Mouse (Mus musculus) forebrain, embryonic 16.5 days (tissue): Measurements from ENCODE around the gene Akap9. TPM values are rescaled to one million over a fixed set of nuclear protein-coding genes. Genes with fewer than 3 reads are reported as not detected.
"Not testable (repeated sequence)": the region's sequence is repeated elsewhere in the genome, so short reads cannot be mapped to it uniquely, and the experiment has no call there.

Experiments used
- ATAC-seq: fragments of 200-750 bp; cut with Nextera tagmentation; 2 replicates; pipeline ENCODE4 v1.8.0; 2017; ENCODE audit warnings: mild to moderate bottlenecking, moderate library complexity
- H3K27ac ChIP-seq: fragments of 300-500 bp; sonication (generic); 2 replicates; pipeline ENCODE4 v1.5.1; 2014; ENCODE audit warnings: low read length, control low read depth
- H3K27me3 ChIP-seq: fragments of 300-500 bp; sonication (generic); replicated peaks from 2 replicates; pipeline ENCODE4 v1.6.1; 2014; ENCODE audit warnings: low read length; ENCODE audit not compliant: control insufficient read depth, insufficient read depth
- H3K36me3 ChIP-seq: fragments of 300-500 bp; sonication (generic); 2 replicates; pipeline ENCODE4 v1.6.1; 2014; ENCODE audit not compliant: control insufficient read depth, insufficient read depth
- H3K4me1 ChIP-seq: fragments of 300-500 bp; sonication (generic); replicated peaks from 2 replicates; pipeline ENCODE4 v1.6.1; 2014; ENCODE audit warnings: low read length; ENCODE audit not compliant: control insufficient read depth, insufficient read depth
- H3K4me2 ChIP-seq: fragments of 300-500 bp; sonication (generic); 2 replicates; pipeline ENCODE4 v1.6.1; 2014; ENCODE audit warnings: mild to moderate bottlenecking, low read length, control low read depth
- H3K4me3 ChIP-seq: fragments of 300-500 bp; sonication (generic); replicated peaks from 2 replicates; pipeline ENCODE4 v1.5.1; 2014; ENCODE audit warnings: mild to moderate bottlenecking, low read length, control low read depth
- H3K9ac ChIP-seq: fragments of 300-500 bp; sonication (generic); replicated peaks from 2 replicates; pipeline ENCODE4 v1.6.1; 2014; ENCODE audit warnings: low read depth, low read length, control low read depth
- H3K9me3 ChIP-seq: fragments of 300-500 bp; sonication (generic); 2 replicates; pipeline ENCODE4 v1.6.1; 2016; ENCODE audit warnings: low read length; ENCODE audit not compliant: control insufficient read depth
- WGBS: fragments of 180-500 bp; shearing (Covaris S2); extraction: QIAGEN DNeasy Blood & Tissue Kit; methylation state at CpG from one replicate; pipeline ENCODE4 v1.1.7; 2014; 5-methylcytosine and 5-hydroxymethylcytosine counted together
- polyA plus RNA-seq: library from polyadenylated mRNA; unstranded; fragments of >200 nt; fragmentation: Nextera tagmentation; extraction: Ambion mirVana; gene quantifications from 2 replicates; pipeline ENCODE4 v1.2.1, GENCODE M21; 2015

Akap9 gene
- polyA plus RNA-seq, 1 experiment from 2014 or later, result 385 TPM

DNA sequence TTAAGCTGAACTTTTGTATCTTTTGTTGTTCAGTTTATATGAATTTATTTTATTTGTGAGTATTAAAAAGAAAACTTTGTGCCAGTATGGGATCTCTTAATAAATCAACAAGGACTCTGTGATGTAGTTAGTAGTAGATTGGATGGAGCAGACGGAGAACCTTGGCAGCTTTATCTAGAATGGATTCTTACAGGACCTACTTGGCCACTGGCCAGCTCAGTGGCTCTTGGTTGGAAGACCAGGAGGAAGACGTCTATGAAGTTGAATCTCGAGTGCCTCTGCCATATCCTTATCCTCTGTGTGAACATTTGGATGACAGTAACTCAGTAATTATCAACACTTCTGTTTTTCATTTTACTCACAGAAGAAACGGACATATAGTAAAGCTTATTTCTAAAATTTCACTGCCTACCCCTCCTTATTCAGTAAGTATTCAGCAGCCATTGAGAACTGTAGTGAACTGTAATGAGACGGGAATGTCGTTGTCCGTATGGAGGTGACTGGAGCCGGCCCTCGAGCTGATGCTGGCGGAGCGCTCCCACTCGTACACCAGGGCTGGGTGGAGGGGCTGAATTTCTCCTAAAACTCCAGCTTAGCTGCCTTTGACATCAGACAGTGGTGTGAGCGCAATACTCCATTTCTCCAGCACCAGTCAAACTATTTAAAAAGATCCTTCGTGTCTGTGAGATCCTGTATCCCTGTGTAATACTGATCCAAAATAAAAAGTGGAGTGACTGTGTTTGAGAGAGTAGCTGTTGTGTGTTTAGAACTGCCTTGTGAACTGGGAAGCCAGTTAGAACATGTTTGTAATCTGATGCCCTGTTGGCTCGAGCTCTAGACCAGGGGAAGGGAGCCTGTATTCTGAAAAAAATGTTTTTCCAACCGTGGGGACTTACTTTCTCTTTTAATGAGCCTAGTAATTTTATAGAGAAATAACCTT is 96.2 kb downstream of the Akap9 start:
- H3K9ac ChIP-seq, result no peak overlapping the region
- H3K4me1 ChIP-seq, result 0 out of 2 replicates have a peak, but pooled peaks cover 2% of the 10 kb centered on the region
- H3K36me3 ChIP-seq, result peaks cover 10% of the 10 kb centered on the region
- WGBS, result 70% methylated on average over 16 of the region's 16 CpGs
- no peak overlapping the region for H3K4me2 ChIP-seq
- no peak overlapping the region for H3K27ac ChIP-seq
- peak; percentile 23; the same call in 1 of the 2 replicates for ATAC-seq
- H3K9me3 ChIP-seq, result no peaks in the 10 kb centered on the region
- H3K27me3 ChIP-seq, result no peaks in the 10 kb centered on the region
- H3K4me3 ChIP-seq, result no peak overlapping the region

DNA sequence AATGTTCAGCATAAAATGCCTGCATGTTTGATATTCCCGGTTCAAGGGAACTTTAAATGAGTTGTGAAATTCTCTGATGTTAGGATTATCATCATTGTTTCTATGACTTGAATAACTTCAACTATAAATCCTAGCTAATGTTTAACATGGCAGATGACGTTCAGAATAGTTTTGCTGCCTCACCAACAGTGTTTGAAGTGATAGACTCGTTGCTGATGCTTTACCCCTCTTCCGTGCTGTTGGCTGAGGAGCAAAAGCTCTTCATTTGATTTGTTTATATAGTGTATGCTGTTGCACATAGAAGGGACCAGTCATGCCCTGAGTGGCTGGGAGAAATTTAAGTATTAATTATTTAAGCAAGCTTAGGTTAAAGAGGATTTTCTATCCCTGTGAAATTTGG is 96.9 kb downstream of the Akap9 start:
- 0 out of 2 replicates have a peak, but pooled peaks cover 2% of the 10 kb centered on the region for H3K4me1 ChIP-seq
- no peak overlapping the region for H3K27ac ChIP-seq
- no peak for ATAC-seq
- no peaks in the 10 kb centered on the region for H3K27me3 ChIP-seq
- 65% methylated on average over 4 of the region's 4 CpGs for WGBS
- H3K4me2 ChIP-seq, result no peak overlapping the region
- no peak overlapping the region for H3K4me3 ChIP-seq
- H3K9me3 ChIP-seq, result no peaks in the 10 kb centered on the region
- H3K9ac ChIP-seq, result no peak overlapping the region
- H3K36me3 ChIP-seq, result peaks cover 10% of the 10 kb centered on the region

DNA sequence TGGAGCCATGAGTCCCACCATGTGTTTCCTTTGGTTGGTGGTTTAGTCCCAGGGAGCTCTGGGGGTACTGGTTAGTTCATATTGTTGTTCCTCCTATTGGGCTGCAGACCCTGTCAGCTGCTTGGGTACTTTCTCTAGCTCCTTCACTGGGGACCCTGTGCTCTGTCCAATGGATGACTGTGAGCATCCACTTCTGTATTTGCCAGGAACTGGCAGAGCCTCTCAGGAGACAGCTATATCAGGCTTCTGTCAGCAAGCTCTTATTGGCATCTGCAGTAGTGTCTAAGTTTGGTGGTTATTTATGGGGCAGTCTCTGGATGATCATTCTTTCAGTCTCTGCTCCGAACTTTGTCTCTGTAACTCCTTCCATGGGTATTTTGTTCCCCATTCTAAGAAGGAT is 98.5 kb downstream of the Akap9 start:
- peaks cover 15% of the 10 kb centered on the region for H3K36me3 ChIP-seq
- H3K4me1 ChIP-seq, H3K9me3 ChIP-seq, H3K4me3 ChIP-seq, H3K27ac ChIP-seq, H3K4me2 ChIP-seq, H3K27me3 ChIP-seq, ATAC-seq, H3K9ac ChIP-seq: not testable (repeated sequence)
- 91% methylated on average over 1 of the region's 1 CpGs for WGBS

DNA sequence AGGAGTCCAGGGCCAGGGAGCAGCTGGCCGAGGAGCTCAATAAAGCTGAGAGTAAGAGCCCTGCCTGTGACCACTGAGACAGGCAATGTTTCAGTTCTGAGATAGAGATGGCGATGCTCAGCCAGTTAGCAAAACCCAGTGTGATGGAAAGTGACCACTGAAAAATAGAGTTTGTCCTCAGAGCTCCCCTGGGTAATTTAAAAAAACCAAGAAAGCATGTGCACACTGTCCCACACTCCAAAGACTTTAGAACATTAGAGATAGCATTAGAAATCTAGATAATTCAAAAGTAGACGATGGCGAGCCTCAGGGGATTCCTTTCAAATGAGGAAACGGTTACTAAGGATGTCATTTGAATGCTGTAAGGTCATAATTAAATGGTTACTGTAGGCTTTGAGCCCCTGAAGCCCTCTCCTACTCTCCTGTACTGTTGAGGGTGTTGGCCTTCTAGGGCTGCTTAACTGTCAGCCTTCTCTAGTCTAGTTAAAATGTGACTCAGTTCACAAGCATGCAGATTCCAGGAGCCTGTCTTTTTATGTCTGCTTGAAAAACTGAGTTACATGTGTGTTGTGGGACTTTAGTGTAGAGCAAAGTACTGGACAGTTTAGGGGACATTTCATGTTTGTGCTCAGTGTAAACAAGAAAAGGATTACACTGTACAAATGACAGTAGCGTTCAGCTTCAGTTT is 100.8 kb downstream of the Akap9 start:
- Histone ChIP-seq H3K4me2 (no peak overlapping the region), H3K4me3 (no peak overlapping the region), H3K9ac (no peak overlapping the region), H3K9me3 (no peaks in the 10 kb centered on the region), H3K27ac (no peak overlapping the region), H3K27me3 (no peaks in the 10 kb centered on the region), H3K4me1 (no peaks in the 10 kb centered on the region), H3K36me3 (peaks cover 18% of the 10 kb centered on the region)
- ATAC-seq, result no peak
- 92% methylated on average over 6 of the region's 6 CpGs for WGBS

DNA sequence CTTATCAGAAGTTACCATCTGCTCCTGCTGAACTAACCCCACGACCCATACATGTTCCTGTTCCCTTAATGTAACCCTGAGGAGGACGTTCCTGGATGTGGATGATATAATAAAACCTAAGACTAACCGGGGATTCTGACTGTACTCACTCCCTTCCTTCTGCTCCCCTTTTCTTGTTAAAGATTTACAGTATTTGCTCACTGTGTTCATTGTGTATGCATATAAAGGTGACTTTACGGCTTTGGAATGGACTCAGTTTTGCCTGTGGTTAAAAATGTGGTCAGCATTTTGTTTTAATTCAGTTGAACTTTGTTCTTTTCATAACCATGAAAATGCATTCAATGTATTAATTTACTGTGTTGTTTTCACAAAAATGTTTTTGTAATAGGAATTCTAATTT is 104.0 kb downstream of the Akap9 start:
- Histone ChIP-seq H3K36me3 (peaks cover 36% of the 10 kb centered on the region), H3K9me3 (no peaks in the 10 kb centered on the region), H3K4me3 (no peak overlapping the region), H3K27ac (no peak overlapping the region), H3K4me1 (no peaks in the 10 kb centered on the region), H3K9ac (no peak overlapping the region), H3K4me2 (no peak overlapping the region), H3K27me3 (no peaks in the 10 kb centered on the region)
- ATAC-seq, result no peak
- WGBS, result 90% methylated on average over 4 of the region's 4 CpGs

DNA sequence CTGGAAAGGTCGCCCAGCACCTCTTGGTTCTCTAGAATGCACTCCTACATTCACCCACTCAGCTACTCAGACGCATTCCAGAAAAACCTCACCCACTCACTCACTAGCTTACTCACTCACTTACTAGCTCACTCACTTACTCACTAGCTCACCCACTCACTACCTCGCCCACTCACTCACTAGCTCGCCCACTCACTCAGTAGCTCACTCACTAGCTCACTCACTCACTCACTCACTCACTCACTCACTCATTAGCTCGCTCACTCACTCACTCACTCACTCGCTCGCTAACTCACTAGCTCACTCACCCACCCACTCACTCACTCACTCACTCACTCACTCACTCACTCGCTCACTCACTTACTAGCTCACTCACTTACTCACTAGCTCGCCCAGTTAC is 108.8 kb downstream of the Akap9 start:
- H3K4me1 ChIP-seq, result no peaks in the 10 kb centered on the region
- H3K36me3 ChIP-seq, result peaks cover 41% of the 10 kb centered on the region
- H3K27ac ChIP-seq, result no peak overlapping the region
- no peak overlapping the region for H3K9ac ChIP-seq
- no peak overlapping the region for H3K4me3 ChIP-seq
- ATAC-seq, result no peak
- H3K4me2 ChIP-seq, result no peak overlapping the region
- 96% methylated on average over 9 of the region's 9 CpGs for WGBS
- no peaks in the 10 kb centered on the region for H3K9me3 ChIP-seq
- H3K27me3 ChIP-seq, result no peaks in the 10 kb centered on the region

DNA sequence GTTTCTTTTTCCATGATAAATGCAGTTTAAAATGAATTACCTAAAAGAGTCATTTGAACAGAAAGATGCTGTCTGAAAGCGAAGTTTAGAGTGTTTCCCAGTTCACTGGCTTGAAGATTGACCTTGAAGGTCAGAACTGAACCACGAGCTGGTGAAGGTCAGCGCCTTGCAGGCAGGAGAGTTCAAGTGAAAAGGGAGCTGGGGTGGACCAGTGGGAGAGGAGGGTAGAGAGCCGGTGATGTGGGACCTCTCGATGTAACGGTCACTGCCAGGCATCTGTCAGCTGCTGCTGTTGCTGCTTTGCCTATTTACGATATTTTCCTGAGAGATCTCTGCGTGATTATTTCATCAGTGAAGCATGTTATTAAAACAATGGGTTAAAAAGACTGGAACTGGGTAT is 111.5 kb downstream of the Akap9 start:
- Histone ChIP-seq H3K9ac (no peak overlapping the region), H3K9me3 (no peaks in the 10 kb centered on the region), H3K36me3 (peaks cover 44% of the 10 kb centered on the region), H3K27me3 (no peaks in the 10 kb centered on the region), H3K4me2 (no peak overlapping the region), H3K4me3 (no peak overlapping the region), H3K4me1 (no peaks in the 10 kb centered on the region), H3K27ac (no peak overlapping the region)
- 92% methylated on average over 8 of the region's 8 CpGs for WGBS
- no peak for ATAC-seq

DNA sequence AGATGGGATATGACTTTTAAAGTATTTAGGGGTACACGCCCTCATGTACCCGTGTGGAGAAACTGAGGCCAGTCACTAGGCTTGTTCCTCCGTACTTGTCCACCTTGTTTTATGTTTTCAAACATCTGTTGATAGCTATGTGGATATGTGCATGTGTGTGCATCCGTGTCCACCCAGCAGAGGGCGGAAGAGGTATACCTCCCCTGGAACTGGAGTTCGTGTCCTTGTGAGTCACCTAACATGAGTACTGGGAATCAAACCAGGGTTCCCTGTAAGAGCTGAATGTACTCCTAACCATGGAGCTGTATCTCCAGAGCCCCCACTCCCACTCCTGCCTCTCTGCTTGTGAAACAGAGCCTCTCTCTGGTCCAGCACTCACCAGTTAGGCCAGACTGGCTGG is 112.5 kb downstream of the Akap9 start:
- peaks cover 41% of the 10 kb centered on the region for H3K36me3 ChIP-seq
- 93% methylated on average over 6 of the region's 6 CpGs for WGBS

DNA sequence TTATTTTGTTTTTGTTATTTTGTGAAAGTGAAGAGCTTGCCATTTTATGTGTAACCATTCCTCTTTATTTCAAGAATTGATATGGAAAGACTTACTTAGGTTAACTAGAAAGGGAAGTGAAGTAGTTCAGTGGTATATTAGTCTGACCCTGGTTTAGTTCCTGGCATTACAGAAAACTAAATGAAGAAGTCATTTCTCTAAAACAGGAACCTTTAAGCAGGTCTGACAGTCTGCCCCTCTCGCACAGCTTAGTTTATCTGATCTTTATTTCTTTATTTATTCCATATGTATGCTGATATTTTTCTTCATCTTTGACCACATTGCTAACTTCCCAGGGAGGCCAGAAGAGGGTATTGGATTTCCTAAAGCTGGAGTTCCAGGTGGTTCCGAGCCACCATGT is 113.1 kb downstream of the Akap9 start:
- Histone ChIP-seq H3K4me2 (no peak overlapping the region), H3K9me3 (no peaks in the 10 kb centered on the region), H3K4me3 (no peak overlapping the region), H3K36me3 (peaks cover 40% of the 10 kb centered on the region), H3K4me1 (no peaks in the 10 kb centered on the region), H3K9ac (no peak overlapping the region), H3K27me3 (no peaks in the 10 kb centered on the region), H3K27ac (no peak overlapping the region)
- WGBS, result 98% methylated on average over 2 of the region's 2 CpGs
- ATAC-seq, result no peak

More for the DNA sequence above, 112.5 kb downstream of the Akap9 start:
- no peak overlapping the region for H3K4me3 ChIP-seq
- no peaks in the 10 kb centered on the region for H3K4me1 ChIP-seq
- no peak overlapping the region for H3K9ac ChIP-seq
- ATAC-seq, result no peak
- H3K4me2 ChIP-seq, result no peak overlapping the region
- no peak overlapping the region for H3K27ac ChIP-seq
- H3K27me3 ChIP-seq, result no peaks in the 10 kb centered on the region
- H3K9me3 ChIP-seq, result no peaks in the 10 kb centered on the region
